Mouse (Mus musculus): ENCODE results near the gene Mrnip.

GRCm38 (mm10) chr11:50248473-50249171 is 74.4 kb downstream of the Mrnip start:
- TF ChIP-seq POLR2A (IDR thresholded peaks at IDR 0.05; ENCODE audit: control insufficient read depth, low read depth, low read length) (no peak), CTCF (IDR thresholded peaks at IDR 0.05; ENCODE audit: control insufficient read depth, insufficient read depth, insufficient replicate concordance, low read depth, low read length) (no peak)

All from testis, adult 2 months (tissue).